Mouse (Mus musculus) splenic B cell, adult 2 months (primary cell): ENCODE results near the gene Bpifc.

Experiments used
- DNase-seq: peaks from one replicate; pipeline ENCODE4 v3.0.0-alpha.2; 2011; ENCODE audit warnings: low read depth, low spot score
- H3K27me3 ChIP-seq: 2 replicates; pipeline ENCODE4 v1.6.1; 2012; ENCODE audit warnings: mild to moderate bottlenecking, low read length, moderate library complexity, mixed read lengths; ENCODE audit not compliant: control insufficient read depth, poor library complexity, insufficient read depth, severe bottlenecking
- H3K36me3 ChIP-seq: 2 replicates; pipeline ENCODE4 v1.6.1; 2012; ENCODE audit warnings: mild to moderate bottlenecking, low read length, moderate library complexity, mixed read lengths; ENCODE audit not compliant: control insufficient read depth, poor library complexity, insufficient read depth, severe bottlenecking

Bpifc gene

GRCm38 (mm10) chr10:85989412-85990115 lies 22.1 kb downstream of the Bpifc start:
- Histone ChIP-seq H3K36me3 (no peaks in the 10 kb centered on the region), H3K27me3 (no peaks in the 10 kb centered on the region; the same call in 1 of the 2 replicates)
- DNase-seq, result no peak

- Histone ChIP-seq H3K36me3 (no peaks in the 10 kb centered on the region), H3K27me3 (no peaks in the 10 kb centered on the region)
- no peak for DNase-seq
Measured at GRCm38 (mm10) chr10:85972915-85973314, 38.8 kb downstream of the Bpifc start.

- no peak for DNase-seq
Measured at GRCm38 (mm10) chr10:85971826-85972225, 39.9 kb downstream of the Bpifc start.

GRCm38 (mm10) chr10:85969894-85970620 lies 41.6 kb downstream of the Bpifc start:
- Histone ChIP-seq H3K27me3 (no peaks in the 10 kb centered on the region), H3K36me3 (no peaks in the 10 kb centered on the region)
- peak; percentile 34 for DNase-seq

More at GRCm38 (mm10) chr10:85971826-85972225, 39.9 kb downstream of the Bpifc start:
- Histone ChIP-seq H3K36me3 (no peaks in the 10 kb centered on the region), H3K27me3 (no peaks in the 10 kb centered on the region)

- no peak for DNase-seq
- Histone ChIP-seq H3K36me3 (no peaks in the 10 kb centered on the region), H3K27me3 (no peaks in the 10 kb centered on the region)
Measured at GRCm38 (mm10) chr10:85968731-85969130, 43.0 kb downstream of the Bpifc start.

GRCm38 (mm10) chr10:85968157-85968634 lies 43.5 kb downstream of the Bpifc start:
- H3K36me3 ChIP-seq, result no peaks in the 10 kb centered on the region
- H3K27me3 ChIP-seq, result no peaks in the 10 kb centered on the region
- peak; percentile 78 for DNase-seq

GRCm38 (mm10) chr10:85967411-85968156 lies 44.1 kb downstream of the Bpifc start:
- H3K36me3 ChIP-seq, result no peaks in the 10 kb centered on the region
- no peak for DNase-seq
- no peaks in the 10 kb centered on the region for H3K27me3 ChIP-seq

- Histone ChIP-seq H3K36me3 (no peaks in the 10 kb centered on the region), H3K27me3 (no peaks in the 10 kb centered on the region)
- DNase-seq, result no peak
Measured at GRCm38 (mm10) chr10:85966476-85966875, 45.2 kb downstream of the Bpifc start.

- Histone ChIP-seq H3K27me3 (no peaks in the 10 kb centered on the region), H3K36me3 (no peaks in the 10 kb centered on the region)
- no peak for DNase-seq
Measured at GRCm38 (mm10) chr10:85964316-85964715, 47.4 kb downstream of the Bpifc start.

- no peaks in the 10 kb centered on the region for H3K36me3 ChIP-seq
- H3K27me3 ChIP-seq, result no peaks in the 10 kb centered on the region
- no peak for DNase-seq
Measured at GRCm38 (mm10) chr10:85962897-85963296, 48.8 kb downstream of the Bpifc start.

- Histone ChIP-seq H3K27me3 (no peaks in the 10 kb centered on the region), H3K36me3 (peaks cover 1% of the 10 kb centered on the region; the same call in 1 of the 2 replicates)
- peak; percentile 97 for DNase-seq
Measured at GRCm38 (mm10) chr10:85957464-85957950, 54.2 kb downstream of the Bpifc start, which contains the start of gene Rtcb. Gene Rtcb, minus strand, starts transcription at chr10:85957823.

- peaks cover 1% of the 10 kb centered on the region; the same call in 1 of the 2 replicates for H3K36me3 ChIP-seq
- peak; percentile 23 for DNase-seq
- no peaks in the 10 kb centered on the region for H3K27me3 ChIP-seq
Measured at GRCm38 (mm10) chr10:85956871-85957419, 54.8 kb downstream of the Bpifc start.

GRCm38 (mm10) chr10:85954429-85954828 lies 57.3 kb downstream of the Bpifc start:
- H3K36me3 ChIP-seq, result peaks cover 3% of the 10 kb centered on the region; the same call in 1 of the 2 replicates

GRCm38 (mm10) chr10:85953401-85953800 lies 58.3 kb downstream of the Bpifc start:
- DNase-seq, result peak; percentile 49
- H3K27me3 ChIP-seq, result no peaks in the 10 kb centered on the region

More at GRCm38 (mm10) chr10:85954429-85954828, 57.3 kb downstream of the Bpifc start:
- no peaks in the 10 kb centered on the region for H3K27me3 ChIP-seq
- DNase-seq, result no peak

More at GRCm38 (mm10) chr10:85953401-85953800, 58.3 kb downstream of the Bpifc start:
- peaks cover 6% of the 10 kb centered on the region; the same call in 1 of the 2 replicates for H3K36me3 ChIP-seq
